Mouse (Mus musculus) heart, adult 18-20 months (tissue): ENCODE data around the gene Synj2. TPM values are rescaled to one million over a fixed set of nuclear protein-coding genes. Genes with fewer than 3 reads are reported as not detected.

ENCODE experiments used
- DNase-seq, 2 experiments: peaks; one replicate each; pipeline ENCODE4 v3.0.0; 2021 to 2022; ENCODE audit warnings: mixed read lengths in 1 of 2
- total RNA-seq, 2 experiments: library from RNA; stranded (reverse); gene quantifications; 2 replicates each; pipeline ENCODE4 v1.2.3; 2021

The Synj2 gene
- total RNA-seq, 2 experiments from 2014 or later = 45.2 to 58.1 TPM

DNA sequence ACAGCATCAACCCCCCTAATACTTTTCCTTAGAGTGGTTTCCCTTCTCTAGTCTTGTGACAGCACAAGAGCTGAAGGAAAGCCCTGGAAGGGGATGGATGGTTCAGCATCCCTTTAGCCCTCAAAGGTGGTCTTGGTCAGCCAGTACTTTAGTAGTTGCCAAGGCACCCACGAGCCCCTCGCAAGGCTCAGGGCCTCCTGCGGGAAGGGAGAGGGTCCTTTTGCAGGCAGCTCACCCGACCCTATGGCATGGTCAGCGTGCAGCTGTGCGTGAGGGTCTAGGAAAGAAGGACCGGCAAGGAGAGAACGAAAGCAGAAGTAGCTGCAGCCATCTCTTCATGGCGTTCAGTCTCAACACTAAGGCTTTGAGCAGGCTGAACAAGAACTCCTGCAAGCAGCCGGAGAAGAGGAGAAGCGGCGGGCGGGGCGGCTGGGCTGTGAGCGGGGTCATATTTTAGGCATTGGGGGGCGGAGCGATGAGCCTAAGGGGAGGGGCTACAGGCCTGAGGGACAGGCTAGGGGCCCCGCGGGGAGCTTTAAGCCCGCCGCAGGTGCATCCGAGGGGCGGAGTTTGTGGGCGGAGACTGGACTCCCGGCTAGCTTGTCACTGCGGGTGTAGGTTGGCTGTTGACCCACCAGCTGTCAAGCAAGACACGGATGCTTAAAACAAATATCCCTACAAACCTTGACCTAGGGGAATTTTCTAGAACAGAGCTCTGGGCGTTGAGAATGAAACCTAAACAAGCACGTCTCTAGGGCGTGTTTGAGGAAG, 6.3 kb upstream of the Synj2 start:
- peak; percentile 87 to 88 for DNase-seq

DNA sequence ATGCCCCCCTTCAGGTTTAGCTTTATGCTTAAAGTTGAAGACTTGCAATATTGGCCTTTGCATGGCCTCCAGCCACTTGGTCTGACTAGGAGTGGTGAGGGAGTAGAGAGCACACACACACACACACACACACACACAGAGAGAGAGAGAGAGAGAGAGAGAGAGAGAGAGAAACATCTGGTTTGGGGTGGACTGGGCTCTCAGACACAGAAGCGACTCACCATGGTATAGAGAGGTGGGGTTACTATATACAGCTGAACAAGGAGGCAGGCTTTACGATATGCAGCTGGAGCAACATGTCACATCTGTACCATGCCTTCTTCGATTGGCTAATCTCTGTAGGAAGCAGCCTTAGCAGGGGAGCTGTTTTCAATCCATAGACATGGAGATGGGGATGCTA, 5.4 kb upstream of the Synj2 start:
- DNase-seq = no peak

DNA sequence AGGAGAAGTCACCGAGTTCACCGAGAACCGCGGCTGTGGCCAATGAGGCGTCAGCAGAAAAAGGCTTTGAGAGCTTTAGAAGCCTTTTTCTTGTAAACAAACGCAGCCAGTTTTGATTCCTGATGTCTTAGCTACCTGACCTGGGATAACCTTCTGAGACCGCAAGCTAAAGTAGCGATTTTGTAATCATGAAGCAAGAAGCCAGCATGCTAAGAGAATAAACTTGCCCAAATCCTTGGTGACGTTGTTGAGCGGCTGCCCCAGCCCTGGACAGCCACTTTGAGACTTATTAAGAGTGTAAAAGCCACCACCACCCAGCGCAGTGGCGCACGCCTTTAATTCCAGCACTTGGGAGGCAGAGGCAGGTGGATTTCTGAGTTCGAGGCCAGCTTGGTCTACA, 4.8 kb upstream of the Synj2 start:
- no peak for DNase-seq

DNA sequence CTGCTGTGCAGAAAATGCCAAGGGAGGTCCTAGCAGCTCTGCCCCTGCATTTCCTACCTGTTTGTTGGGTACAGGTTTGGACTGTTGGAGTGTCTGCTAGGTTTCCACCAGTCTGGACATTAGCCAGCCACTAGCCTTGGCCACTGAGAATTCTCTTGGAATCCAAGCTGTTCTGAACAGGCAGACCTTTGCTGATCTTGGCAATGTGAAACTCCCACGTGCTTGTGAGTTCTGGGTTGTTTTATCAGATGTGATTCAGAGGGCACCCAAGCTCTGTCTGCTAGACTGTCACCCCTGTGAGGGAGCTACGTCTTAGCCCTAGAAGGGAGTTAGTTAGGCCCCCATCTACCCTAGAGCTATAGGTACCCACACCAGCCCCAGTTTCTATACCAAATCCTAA, 3.6 kb upstream of the Synj2 start:
- no peak for DNase-seq

DNA sequence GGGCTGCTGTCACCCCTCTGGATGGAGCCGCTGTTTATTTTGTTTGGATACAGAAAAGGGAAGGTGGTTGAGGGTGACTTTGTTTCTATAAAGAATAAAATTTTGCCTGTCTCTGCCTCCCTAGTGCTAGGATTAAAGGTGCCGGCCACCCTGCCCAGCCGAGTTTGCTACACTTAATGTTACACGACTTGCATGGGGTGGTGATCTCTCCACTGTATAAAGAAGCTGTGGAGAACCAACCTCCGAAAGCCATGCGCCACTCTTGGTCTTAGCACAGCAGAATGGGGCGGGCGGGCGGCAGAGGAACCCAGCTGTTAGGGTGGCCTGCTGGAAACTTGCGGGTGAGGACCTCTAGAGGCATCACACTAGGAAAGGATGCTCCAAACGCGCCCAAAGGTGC, 1.2 kb upstream of the Synj2 start:
- DNase-seq = no peak

DNA sequence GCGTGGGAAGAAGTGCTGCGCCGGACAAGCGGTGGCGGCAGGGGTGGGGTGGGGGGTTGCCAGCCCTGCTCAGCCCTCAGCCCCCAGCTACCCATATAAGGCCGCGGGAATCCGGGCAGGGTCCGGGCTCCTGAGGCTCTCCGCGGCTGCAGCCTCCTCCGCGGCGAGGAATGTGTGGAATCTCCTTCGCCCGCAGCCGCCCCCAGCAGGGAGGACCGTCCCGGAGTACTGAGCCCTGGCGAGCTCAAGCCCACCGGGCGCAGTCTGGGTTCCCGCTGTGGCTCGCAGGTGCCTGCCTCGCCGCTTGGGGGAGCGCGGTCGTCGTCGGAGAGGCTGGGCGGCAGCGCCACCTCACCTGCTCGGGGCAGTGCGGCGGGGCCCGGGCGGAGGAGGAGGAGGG, 288 bp upstream of the Synj2 start:
- DNase-seq = peak; percentile 86 to 87

DNA sequence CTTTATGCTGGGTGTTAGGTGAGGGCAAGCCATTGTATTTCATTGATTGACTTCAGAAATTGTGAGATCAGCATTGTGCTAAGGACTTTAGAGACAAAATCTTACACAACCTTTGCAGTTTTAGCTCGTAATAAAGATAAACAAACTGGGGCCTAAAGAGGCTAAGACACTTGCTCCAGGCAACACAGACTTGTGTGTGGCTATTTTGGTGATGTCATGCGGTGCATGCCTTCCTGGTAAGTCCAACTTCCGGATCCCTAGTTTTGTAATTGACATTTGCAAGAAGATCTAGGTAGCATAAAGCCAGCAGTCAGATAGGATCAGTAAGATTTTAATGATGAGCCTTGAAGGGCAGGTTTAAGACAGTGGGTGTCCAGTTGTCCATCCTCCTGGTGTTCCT, 1.1 kb downstream of the Synj2 start:
- no peak for DNase-seq

DNA sequence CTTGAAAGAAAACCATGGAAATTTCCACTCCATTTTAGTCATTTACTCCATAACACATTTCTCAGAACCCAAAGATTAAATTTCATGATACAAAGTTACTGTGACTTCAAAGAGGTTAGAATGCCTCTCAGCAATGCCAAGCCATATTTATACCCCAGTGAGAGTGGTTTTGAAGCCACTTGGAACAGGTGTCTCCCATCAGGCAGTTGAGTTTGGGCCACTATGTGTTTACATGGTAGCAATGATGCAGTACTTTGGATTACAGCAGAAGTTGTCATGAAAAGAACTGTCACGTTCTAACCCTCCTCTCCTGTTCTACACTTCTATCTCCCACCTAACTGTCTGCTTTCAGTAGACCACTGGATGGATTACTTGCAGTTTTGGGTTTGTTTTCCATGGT, 2.0 kb downstream of the Synj2 start:
- peak in 1 of 2 experiments; percentile 37 for DNase-seq

DNA sequence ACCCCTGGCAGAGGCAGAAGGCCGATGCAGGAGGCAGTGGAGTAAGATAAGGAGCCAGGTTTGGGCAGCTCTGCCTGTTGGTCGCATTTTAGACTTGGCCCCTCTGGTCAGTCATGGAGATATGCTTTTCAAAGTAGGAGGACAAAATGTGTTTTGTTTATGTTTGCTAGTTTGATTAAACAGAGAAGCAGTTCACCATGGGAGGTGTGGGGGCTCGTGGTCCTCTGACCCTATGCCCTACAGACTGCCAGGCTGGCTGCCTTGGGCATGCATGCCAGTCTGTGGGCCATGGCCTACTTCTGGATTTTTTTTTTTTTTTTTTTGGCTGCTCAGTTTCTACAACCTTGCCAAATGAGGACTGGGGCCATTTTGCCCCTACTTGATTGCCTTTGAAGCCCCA, 6.0 kb downstream of the Synj2 start:
- DNase-seq = no peak

DNA sequence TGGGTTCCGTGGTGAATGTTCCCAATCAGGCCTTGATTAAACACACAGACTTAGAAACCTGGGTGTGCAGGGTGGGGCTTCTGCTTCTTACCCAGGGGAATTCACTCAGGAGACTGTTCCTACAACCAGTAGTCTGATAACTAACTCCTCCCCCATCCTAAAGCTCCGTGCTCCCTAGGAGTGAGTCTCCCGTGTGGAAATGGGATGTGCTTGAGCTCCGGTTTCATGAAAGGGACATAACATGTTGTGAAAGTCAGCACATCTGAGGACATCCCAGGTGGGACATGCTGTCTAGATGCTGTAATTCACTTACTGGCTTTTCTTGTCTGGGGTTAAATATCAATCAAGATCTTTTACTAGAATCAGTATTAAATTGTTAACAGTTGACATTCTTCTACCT, 11.4 kb downstream of the Synj2 start:
- no peak for DNase-seq

DNA sequence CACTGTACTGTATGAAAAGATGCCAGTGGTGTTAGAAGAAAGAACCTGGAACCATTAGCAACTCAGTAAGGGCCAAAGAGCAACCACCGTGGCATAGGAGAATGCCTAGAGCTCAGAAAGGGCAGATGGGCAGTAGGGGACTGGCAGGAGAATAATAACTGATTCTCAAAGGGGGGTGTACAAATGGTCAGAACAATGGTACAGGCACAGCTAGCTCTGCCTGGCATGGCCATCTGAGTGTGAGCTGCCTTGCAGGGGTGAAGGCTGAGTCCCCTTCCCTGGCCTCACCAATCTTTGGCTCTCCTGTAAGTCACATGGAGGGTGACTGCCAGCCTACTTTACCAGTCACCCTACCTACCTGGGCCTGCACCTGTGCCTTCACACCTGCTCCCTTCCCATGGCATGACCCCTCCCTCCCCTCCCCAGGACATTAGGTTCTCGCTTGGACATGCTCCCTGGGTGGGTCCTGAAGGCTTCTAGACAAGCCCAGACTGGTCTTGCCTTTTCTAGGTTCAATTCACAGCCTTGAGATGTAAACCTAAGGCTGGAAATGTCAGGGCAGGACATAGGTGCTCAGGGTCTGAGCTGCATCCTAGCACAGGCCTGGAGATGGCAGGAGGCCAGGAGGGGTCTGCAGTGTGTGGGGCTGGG, 15.4 kb downstream of the Synj2 start:
- no peak for DNase-seq

DNA sequence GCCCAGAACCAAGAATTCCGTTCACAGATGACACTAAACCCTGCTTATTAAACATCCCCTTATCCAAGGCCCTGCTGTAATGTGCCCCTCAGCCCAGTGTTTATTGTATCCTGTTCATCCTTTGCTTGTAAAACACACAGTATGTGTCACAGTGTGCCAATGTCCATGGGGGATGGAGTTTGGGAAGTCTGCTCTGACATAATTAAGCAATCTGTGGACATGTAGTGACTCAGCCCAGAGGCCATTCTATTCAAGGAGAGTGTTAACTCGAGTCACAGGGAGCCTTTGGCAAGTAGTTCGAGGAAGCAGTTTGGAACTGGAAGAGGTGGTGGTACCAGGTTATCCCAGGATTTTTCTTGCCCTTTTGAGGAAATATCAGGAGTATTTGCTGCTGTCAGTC, 16.0 kb downstream of the Synj2 start:
- no peak for DNase-seq

DNA sequence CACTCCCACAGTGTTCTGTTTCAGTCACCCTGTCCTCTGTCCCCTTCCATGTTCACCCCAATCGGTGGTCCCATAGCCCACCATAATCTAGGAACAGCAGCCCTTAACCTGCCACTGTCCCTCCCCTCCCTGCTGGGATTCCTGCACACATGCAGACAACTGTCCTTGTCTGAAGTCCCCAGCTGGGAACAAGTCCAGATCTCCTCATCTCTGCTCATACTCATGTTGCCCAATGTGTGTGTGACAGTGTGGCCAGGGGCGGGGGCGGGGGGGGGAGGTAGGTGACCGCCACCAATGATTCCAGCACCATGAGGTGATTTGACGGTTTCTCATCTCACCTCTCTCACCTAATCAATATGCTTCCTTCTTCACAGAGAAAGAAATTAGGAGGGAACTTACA, 17.1 kb downstream of the Synj2 start:
- DNase-seq = no peak

DNA sequence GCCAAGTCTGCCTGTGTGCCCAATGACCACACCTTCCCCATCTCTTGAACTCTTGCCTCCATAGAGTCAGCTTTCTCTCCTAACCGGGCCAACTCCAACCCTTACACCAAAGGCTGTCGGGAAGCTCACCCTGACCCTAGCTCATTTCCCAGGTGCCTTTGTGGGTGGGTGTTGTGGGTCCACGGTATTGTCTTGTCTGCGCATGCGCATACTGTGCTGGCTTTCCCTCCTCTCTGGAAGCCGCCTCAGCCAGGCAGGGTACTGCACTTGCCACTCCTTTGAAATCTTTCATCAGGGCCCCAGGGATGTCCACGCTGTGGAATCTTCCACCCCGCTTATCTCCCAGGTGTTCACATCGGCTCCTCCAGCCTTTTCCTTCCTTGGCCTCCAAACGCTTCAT, 17.6 kb downstream of the Synj2 start:
- DNase-seq = no peak

DNA sequence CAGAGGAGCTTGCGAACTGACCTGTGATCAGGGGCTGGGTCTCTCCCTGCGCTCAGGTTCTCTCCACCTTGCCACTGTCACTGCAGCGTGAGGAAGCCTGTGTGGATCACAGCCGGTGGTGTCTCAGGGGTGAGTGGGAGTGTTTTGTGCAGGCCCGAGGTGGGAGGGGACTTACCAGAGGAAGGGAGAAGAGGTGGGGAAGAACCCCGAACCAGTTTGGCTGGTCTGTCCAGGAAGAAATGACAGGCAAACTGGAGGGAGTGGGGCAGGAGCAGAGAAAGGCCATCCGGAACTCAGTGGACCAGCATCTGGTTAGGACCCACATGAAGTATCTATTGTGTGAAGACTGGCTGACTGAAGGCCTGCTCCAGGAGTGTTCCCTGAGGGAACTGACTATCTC, 18.0 kb downstream of the Synj2 start:
- no peak for DNase-seq

DNA sequence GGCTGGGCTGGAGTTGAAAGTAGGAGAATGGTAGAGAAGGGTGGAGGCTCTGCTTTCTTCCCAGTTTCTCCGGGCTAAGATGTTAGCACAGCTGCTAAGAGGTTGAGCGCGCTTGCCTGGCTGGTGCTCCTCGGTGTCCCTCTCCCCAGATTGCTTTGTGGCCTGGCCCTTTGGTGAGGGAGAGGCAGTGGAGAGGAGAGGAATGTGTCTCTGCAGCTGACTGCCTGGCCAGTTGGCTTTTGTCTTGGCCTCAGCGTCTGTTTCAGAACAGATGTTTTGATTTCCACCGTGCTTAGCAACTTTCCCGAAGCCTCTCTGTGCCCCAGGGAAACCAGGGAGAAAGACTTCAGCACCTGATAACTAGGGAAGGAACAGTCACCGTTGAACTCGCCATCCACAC, 18.7 kb downstream of the Synj2 start:
- DNase-seq = peak in 1 of 2 experiments; percentile 69

DNA sequence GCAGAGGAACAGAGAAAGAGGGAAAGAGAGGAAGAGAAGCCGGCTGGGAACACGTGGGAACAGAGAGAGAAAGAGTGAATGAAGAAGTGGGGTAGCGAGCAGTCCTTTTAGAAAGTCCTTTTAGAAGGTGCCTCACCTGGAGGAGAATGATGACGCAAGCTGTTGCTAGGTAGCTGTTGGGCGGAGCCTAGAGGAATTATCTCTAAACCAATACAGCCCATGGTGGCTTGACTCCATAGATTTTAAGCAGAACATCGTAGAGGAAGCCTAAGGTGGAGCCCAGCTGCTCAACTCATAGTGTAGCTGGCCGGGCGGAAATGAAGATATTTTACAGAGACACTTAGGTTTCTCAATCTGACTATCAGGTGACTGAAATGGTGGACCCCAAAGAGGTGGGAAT, 22.7 kb downstream of the Synj2 start:
- no peak for DNase-seq

DNA sequence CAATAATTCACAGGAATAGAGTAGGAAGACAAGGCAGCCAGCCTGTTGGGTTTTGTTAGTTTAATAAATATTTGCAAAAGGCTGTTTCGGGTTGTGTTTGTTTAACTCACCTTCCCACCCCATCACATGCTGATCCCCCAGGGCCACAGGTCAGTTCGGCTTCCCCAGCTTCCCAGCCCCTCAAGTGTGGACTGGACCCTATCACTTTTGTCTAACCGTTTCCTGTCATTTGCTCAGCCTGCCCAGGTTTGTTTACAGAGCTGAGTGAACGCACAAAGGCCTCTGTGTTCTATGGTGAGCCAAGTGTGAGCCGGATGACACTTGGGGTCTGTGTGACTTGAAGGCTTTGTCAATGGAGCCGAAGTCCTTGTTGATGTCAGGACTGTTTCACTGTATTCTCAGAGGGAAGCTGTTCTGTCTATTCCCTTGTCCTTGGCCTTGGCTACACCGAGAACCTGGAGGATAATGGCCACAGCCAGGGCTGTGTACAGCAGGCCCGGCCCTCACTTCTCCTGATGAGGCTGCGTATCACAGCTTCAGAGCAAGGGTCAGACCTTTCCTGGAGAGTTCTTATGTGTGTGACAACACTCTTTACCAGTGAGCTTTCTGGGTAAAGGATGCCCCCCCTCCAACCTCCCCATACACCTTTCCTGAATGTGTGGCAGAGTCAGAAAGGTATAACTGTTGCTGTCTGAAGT, 24.2 kb downstream of the Synj2 start:
- no peak for DNase-seq

DNA sequence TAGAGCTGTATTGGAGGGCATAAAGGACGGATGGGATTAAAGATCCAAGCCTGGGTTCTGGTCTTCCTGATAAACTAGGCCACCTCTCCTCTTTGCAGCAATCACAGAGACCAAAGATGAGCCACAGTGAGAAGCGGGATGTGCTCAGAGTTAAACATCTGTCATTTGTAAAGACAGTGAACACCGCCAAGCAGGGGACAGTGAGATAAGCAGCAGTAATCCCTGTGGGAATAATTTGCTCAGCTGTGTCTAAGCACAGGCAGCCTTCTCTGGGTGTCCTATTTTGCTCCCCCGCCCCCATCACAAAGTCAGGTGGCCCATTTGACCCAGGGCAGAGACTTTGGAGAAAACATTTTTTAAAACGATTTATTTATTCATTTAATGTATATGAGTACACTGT, 25.6 kb downstream of the Synj2 start:
- DNase-seq = no peak

DNA sequence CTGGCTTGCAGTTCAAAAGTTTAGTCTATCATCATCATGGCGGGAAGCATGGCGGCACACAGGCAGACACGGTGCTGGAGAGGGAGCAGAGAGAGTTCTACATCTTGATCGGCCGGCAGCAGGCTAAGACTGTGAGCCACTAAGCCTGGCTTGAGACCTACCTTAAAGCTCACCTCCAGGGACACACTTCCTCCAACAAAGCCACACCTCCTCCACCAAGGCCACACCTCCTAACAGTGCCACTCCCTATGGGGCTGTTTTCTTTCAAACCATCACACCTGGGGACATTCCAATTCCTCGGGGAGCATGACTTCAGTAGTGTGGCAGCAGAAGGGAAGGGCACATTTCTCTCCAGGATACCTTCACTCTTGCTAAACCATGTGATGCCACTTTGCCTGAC, 27.5 kb downstream of the Synj2 start:
- no peak for DNase-seq

DNA sequence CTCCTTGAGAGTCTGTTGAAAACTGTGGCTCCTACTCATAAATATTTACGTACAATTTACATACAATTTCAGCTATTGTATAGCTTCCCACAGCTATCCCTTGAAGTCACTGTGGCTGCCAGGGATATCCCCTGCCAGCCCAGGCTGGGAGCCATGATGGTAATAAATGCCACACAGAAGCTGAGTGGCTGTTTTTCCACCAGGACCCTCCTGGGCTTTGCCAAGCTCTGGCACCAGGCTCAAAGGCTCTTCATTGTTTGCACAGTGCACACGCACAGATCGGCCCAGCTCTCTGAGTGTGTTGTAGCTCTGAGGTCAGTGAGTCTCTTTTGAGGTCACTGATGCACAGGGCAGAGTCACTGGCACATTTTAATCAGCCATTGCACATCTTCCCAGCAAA, 28.2 kb downstream of the Synj2 start:
- DNase-seq = no peak

DNA sequence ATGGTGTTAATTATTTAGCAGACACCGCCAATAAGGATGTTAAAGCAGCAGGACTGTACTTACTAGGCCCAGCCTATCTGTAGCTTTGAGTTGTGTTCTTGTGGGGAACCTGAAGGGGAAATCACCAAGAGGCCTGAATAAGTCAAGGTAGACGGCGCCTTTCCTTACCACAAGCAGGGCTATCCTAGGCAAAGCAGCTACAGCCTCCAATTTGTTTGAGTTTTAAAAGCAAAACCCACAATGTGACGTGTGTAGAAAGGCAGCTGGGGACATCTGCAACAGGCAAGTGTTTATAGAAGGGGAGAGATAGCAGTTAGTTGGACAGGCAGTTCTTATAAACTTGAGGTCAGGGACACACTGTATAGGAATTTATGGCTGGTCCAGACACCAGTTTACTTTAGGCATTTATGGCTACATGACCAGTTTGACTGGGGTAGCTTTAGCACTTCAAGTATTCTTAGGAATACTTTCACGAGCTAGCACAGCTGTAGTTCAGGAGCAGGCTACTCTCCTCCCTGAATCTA, 29.3 kb downstream of the Synj2 start:
- no peak for DNase-seq

DNA sequence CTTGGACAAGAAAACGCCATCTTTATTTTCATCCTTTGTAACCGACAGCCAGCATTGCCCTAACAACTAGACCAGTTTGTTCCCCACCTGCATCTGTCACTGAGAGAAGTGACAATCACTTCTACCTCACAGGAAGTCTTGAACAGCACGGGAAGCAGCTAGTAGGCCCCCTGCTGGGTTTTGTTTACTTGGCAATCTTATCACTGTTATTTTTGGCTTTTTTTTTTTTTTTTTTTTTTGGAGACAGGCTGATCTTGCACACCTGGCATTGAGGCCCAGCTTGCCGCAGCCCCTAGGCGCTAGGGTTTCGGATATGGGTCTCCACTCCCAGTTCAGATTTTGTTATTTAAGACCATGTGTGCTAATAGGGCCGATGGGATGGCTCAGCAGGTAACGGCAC, 32.5 kb downstream of the Synj2 start:
- DNase-seq = no peak
